Mouse (Mus musculus) macrophage (primary cell): ENCODE results near the gene Mindy3. TPM values are rescaled to one million over a fixed set of nuclear protein-coding genes. Genes with fewer than 3 reads are reported as not detected.
"Not testable (repeated sequence)": the region's sequence is repeated elsewhere in the genome, so short reads cannot be mapped to it uniquely, and the experiment has no call there.

Experiments used
- H3K27ac ChIP-seq: fragments of 350-480 bp; formaldehyde crosslinking; 2 replicates; pipeline ENCODE4 v1.9.0; 2021
- H3K36me3 ChIP-seq: fragments of 350-480 bp; formaldehyde crosslinking; 2 replicates; pipeline ENCODE4 v1.9.0; 2021; ENCODE audit errors: inconsistent target
- H3K4me3 ChIP-seq: fragments of 350-480 bp; formaldehyde crosslinking; 2 replicates; pipeline ENCODE4 v1.9.0; 2021; ENCODE audit errors: inconsistent target
- H3K79me2 ChIP-seq: fragments of 350-480 bp; formaldehyde crosslinking; 2 replicates; pipeline ENCODE4 v1.9.0; 2021; ENCODE audit errors: inconsistent target
- WGBS: methylation state at CpG from one replicate; pipeline ENCODE4 v1.1.7; 2026; ENCODE audit warnings: inconsistent platforms; ENCODE audit not compliant: missing documents; 5-methylcytosine and 5-hydroxymethylcytosine counted together
- polyA plus RNA-seq: library from polyadenylated mRNA; stranded (reverse); fragments of 250-400 nt; gene quantifications from 3 replicates; pipeline ENCODE4 v1.2.4, GENCODE M21; 2018; ENCODE audit warnings: inconsistent platforms
- total RNA-seq, 78 experiments: library from RNA; depleted of rRNA; stranded (reverse); fragments of 250-400 nt; gene quantifications; 1 replicate in 9 of 78; 2 replicates in 24 of 78; 3 replicates in 43 of 78; 4 replicates in 2 of 78; pipeline ENCODE4 v1.2.4; 2018; ENCODE audit warnings: inconsistent platforms in 56 of 78

Gene Mindy3
- 100 to 1,000 TPM in 24 of 26 experiments, 10 to 100 TPM in 2; 93.4 to 180 (median 128) TPM for total RNA-seq (2018; cell fraction: chromatin; rRNA removed)
- total RNA-seq (2018; cell fraction: cytosol; rRNA removed), result 10 to 100 TPM; 32.4 to 42.9 (median 36.7) TPM
- total RNA-seq (2018; cell fraction: nucleus; rRNA removed), result 100 to 1,000 TPM in 6 of 26 experiments, 10 to 100 TPM in 20; 47.7 to 114 (median 87.8) TPM
- polyA plus RNA-seq, result 33.4 to 41.3 TPM (median 37.1 TPM) in 3 replicates

- Histone ChIP-seq H3K27ac (peak within 1 kb of the TSS; percentile 62), H3K36me3 (no peaks in the 10 kb centered on the region)
Observed at GRCm38 (mm10) chr2:12419262-12419655, at the start of gene Mindy3. Gene Mindy3 (minus strand): TSS chr2:12419470.

GRCm38 (mm10) chr2:12459732-12460131 lies 40.5 kb upstream of the Mindy3 start:
- Histone ChIP-seq H3K4me3 (no peak overlapping the region), H3K36me3 (no peaks in the 10 kb centered on the region), H3K27ac (no peak overlapping the region), H3K79me2 (no peaks in the 10 kb centered on the region)
- 80% methylated on average over 1 of the region's 1 CpGs for WGBS

More at GRCm38 (mm10) chr2:12419262-12419655, at the start of gene Mindy3:
- H3K4me3 ChIP-seq, result peak within 1 kb of the TSS; percentile 95
- H3K79me2 ChIP-seq, result peaks cover 49% of the 10 kb centered on the region
- WGBS, result 2% methylated on average over 19 of the region's 25 CpGs

- Histone ChIP-seq H3K36me3 (no peaks in the 10 kb centered on the region), H3K79me2 (no peaks in the 10 kb centered on the region), H3K4me3 (no peak overlapping the region), H3K27ac (no peak overlapping the region)
- 92% methylated on average over 3 of the region's 3 CpGs for WGBS
Observed at GRCm38 (mm10) chr2:12450108-12450507, 30.8 kb upstream of the Mindy3 start.

DNA sequence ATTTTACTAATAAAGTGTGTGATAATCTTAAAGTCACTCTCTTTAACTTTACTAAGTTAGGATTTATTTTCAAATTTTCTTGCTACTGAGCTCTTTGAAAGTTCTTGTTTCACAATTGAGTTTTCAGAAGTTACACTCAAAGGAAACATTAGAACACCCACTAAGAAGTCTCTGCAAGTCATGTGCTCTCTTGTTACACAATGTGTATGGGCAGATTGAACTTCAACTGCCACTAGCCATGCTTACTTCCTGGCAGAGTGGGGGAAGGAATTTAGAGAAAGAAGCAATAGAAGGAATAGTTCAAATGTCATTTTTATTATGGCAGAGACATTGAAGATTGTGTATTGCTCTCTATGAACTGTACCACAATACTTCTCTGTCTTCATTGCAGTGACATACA lies 20.9 kb upstream of the Mindy3 start:
- Histone ChIP-seq H3K36me3 (no peaks in the 10 kb centered on the region), H3K4me3 (no peak overlapping the region), H3K79me2 (no peaks in the 10 kb centered on the region), H3K27ac (no peak overlapping the region)

DNA sequence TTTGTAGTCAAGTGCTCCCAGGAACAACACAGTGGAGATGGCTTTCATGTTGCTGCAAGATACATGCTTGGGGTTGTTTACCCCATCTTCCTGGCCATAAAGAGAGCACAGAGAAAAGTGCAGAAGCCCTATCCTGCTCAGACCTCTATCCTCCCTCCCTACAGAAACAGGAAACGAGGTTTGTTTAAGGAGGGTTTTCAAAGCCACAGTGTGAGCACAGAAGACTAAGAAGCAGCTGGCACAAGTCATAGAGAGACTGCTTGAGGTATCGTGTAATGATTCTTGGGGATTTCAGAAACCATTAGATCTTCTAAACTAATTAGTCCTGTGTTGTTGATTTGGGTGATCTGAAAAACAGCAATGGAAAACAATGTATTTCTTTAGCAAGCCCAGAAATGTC lies 20.3 kb upstream of the Mindy3 start:
- WGBS, result 7% methylated on average over 2 of the region's 2 CpGs
- H3K4me3 ChIP-seq, result no peak overlapping the region
- H3K36me3 ChIP-seq, result no peaks in the 10 kb centered on the region
- no peaks in the 10 kb centered on the region for H3K79me2 ChIP-seq
- H3K27ac ChIP-seq, result no peak overlapping the region

DNA sequence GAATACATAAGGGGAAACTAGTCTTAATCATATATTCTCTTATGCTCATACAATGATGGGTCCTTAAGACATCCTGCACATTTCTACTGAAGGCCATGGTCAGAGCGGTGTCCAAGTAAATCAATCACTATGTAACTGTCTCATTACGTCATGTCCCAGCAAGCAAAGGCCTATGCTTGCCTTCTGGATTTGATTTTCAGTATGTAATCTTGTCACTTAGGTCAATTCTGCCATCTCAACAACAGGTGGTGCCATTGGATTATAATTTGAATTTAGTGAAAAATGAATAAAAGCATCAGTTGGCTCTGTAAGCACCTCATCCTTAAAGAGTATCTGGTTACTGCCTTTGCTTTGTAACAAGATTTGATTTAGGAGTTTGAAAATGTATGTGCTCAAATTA lies 18.9 kb upstream of the Mindy3 start:
- 83% methylated on average over 2 of the region's 2 CpGs for WGBS
- no peaks in the 10 kb centered on the region for H3K79me2 ChIP-seq
- H3K36me3 ChIP-seq, result no peaks in the 10 kb centered on the region
- no peak overlapping the region for H3K4me3 ChIP-seq
- H3K27ac ChIP-seq, result no peak overlapping the region

DNA sequence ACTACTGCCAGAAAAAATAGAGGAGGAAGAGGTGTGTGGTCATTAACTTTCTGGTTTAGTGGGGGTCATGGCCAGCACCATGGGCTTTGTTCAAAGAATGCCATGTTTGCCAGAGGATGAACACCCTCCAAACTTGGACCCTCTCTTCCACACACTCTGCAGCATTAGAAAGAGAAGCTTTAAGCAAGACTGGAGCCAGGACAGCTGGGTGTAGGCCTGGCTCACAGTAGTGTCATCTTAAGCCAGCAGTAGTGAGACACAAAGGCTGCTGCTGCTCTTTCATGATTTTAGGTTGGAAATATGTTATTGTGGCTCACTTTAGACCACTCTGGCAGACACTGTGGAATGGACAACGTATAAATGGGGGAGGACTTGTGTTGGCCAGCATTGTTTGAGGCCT lies 12.8 kb upstream of the Mindy3 start:
- no peaks in the 10 kb centered on the region for H3K79me2 ChIP-seq
- WGBS, result 80% methylated on average over 1 of the region's 1 CpGs
- H3K36me3 ChIP-seq, result no peaks in the 10 kb centered on the region
- H3K4me3 ChIP-seq, result no peak overlapping the region
- H3K27ac ChIP-seq, result no peak overlapping the region

DNA sequence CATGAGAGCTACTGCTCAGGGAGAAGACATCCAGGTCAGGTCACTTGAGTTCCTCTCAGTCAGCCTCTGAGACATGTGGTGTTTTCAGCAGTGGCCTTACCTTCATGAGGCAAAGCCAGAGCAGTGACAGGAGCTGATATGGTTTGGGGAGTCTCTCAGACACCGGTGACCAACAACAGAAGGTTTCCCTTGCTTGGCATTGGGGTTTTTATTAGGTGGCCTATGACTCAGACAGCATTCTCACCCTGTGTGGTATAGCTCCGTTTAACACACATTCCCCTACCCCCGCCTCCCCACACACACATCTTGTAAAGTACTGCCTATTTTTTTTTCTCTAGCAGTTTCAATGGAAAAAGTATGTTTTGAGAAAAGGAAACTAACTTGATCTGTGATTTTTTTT lies 5.1 kb upstream of the Mindy3 start:
- H3K27ac ChIP-seq, result no peak overlapping the region
- H3K36me3 ChIP-seq, result no peaks in the 10 kb centered on the region
- 74% methylated on average over 2 of the region's 3 CpGs for WGBS
- no peaks in the 10 kb centered on the region for H3K79me2 ChIP-seq
- H3K4me3 ChIP-seq, result no peak overlapping the region

- not testable (repeated sequence) for H3K27ac ChIP-seq, H3K4me3 ChIP-seq, H3K36me3 ChIP-seq, H3K79me2 ChIP-seq
- WGBS, result 90% methylated on average over 6 of the region's 6 CpGs
Observed at GRCm38 (mm10) chr2:12423426-12423825, 4.2 kb upstream of the Mindy3 start.

GRCm38 (mm10) chr2:12418534-12419261 lies 572 bp downstream of the Mindy3 start:
- H3K4me3 ChIP-seq, result peak overlapping the region; percentile 95
- under 1% methylated on average over 39 of the region's 40 CpGs for WGBS
- H3K36me3 ChIP-seq, result no peaks in the 10 kb centered on the region
- peaks cover 55% of the 10 kb centered on the region for H3K79me2 ChIP-seq
- peak overlapping the region; percentile 62 for H3K27ac ChIP-seq

GRCm38 (mm10) chr2:12418121-12418520 lies 1.1 kb downstream of the Mindy3 start:
- Histone ChIP-seq H3K4me3 (peak overlapping the region; percentile 95), H3K27ac (peak overlapping the region; percentile 62)
- 61% methylated on average over 6 of the region's 8 CpGs for WGBS

GRCm38 (mm10) chr2:12412309-12412708 lies 7.0 kb downstream of the Mindy3 start:
- Histone ChIP-seq H3K79me2 (peaks cover 46% of the 10 kb centered on the region), H3K36me3 (no peaks in the 10 kb centered on the region), H3K4me3 (no peak overlapping the region), H3K27ac (0 out of 2 replicates have a peak overlapping the region, but pooled peaks have one; percentile 7)
- WGBS, result 81% methylated on average over 2 of the region's 2 CpGs

More at GRCm38 (mm10) chr2:12418121-12418520, 1.1 kb downstream of the Mindy3 start:
- Histone ChIP-seq H3K36me3 (no peaks in the 10 kb centered on the region), H3K79me2 (peaks cover 60% of the 10 kb centered on the region)

GRCm38 (mm10) chr2:12411129-12411528 lies 8.1 kb downstream of the Mindy3 start:
- no peak overlapping the region for H3K4me3 ChIP-seq
- H3K27ac ChIP-seq, result no peak overlapping the region
- H3K79me2 ChIP-seq, result peaks cover 34% of the 10 kb centered on the region
- WGBS, result 83% methylated on average over 2 of the region's 2 CpGs
- H3K36me3 ChIP-seq, result no peaks in the 10 kb centered on the region

DNA sequence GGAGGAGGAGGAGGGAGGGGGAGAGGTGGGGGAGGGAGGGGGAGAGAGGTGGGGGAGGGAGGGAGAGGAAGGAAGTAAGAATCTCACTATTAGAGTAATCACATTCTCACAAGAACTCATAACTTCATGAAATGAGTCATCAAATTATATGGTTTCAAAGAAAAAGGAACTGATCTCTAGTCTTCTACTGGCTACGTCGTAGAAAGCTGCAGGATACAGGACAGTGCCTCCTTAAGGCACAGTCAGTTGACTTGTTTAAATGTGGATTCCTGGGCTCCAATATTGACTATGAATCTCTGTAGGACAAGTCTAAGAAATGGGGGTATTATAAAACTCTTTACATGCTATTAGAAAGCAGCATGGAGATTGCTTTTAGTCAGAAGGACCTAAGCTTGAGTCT lies 12.5 kb downstream of the Mindy3 start:
- no peak overlapping the region for H3K4me3 ChIP-seq
- no peaks in the 10 kb centered on the region for H3K79me2 ChIP-seq
- 13% methylated on average over 2 of the region's 2 CpGs for WGBS
- H3K36me3 ChIP-seq, result no peaks in the 10 kb centered on the region; the same call in 1 of the 2 replicates
- H3K27ac ChIP-seq, result peak overlapping the region; percentile 25; the same call in 1 of the 2 replicates

- no peak overlapping the region for H3K4me3 ChIP-seq
- H3K27ac ChIP-seq, result no peak overlapping the region
- H3K79me2 ChIP-seq, result no peaks in the 10 kb centered on the region
- 98% methylated on average over 3 of the region's 3 CpGs for WGBS
- peaks cover 6% of the 10 kb centered on the region; the same call in 1 of the 2 replicates for H3K36me3 ChIP-seq
Observed at GRCm38 (mm10) chr2:12402469-12402868, 16.8 kb downstream of the Mindy3 start.
